Mouse (Mus musculus): ENCODE measurements around the gene Zfp526. TPM values are rescaled to one million over a fixed set of nuclear protein-coding genes. Genes with fewer than 3 reads are reported as not detected.
A peak's percentile ranks its signal among the peaks of the same experiment; 100 is the strongest.

Zfp526 gene
- total and polyA plus RNA-seq, 3 experiments = 6.9 to 9.6 (median 7.4) TPM

- WGBS = under 1% methylated on average over 55 of the region's 56 CpGs
- H3K36me3 ChIP-seq (ENCODE audit: control insufficient read depth, insufficient read depth, low read length) = no peaks in the 10 kb centered on the region
- H3K27me3 ChIP-seq (ENCODE audit: control insufficient read depth, insufficient read depth, low read length) = peaks cover 23% of the 10 kb centered on the region
- H3K79me2 ChIP-seq (replicated peaks; ENCODE audit: control insufficient read depth, insufficient read depth, low read length) = no peaks in the 10 kb centered on the region
- intact Hi-C loops (cut with DNase I) = no loop called here
- H3K9ac ChIP-seq (ENCODE audit: low read depth, low read length) = peak within 1 kb of the TSS; percentile 48
- peak within 1 kb of the TSS; percentile 50 for H3K4me3 ChIP-seq
- no peaks in the 10 kb centered on the region; the same call in 1 of the 2 replicates for H3K4me1 ChIP-seq (ENCODE audit: control insufficient read depth, insufficient read depth, low read length)
- no peak within 1 kb of the TSS for H3K27ac ChIP-seq
- TF ChIP-seq CTCF (IDR thresholded peaks at IDR 0.05) (peak; percentile 67), EP300 (IDR thresholded peaks at IDR 0.05; ENCODE audit: insufficient read depth, low read depth, low read length) (no peak)
- DNase-seq = peak; percentile 80 to 83
Observed at GRCm38 (mm10) chr7:25179606-25180161, 41.5 kb upstream of the Zfp526 start, which contains the start of gene Pou2f2. TSS of gene Pou2f2 (minus strand) at chr7:25179726.

GRCm38 (mm10) chr7:25180512-25180911, 40.7 kb upstream of the Zfp526 start:
- DNase-seq = no peak
- TF ChIP-seq EP300 (IDR thresholded peaks at IDR 0.05; ENCODE audit: insufficient read depth, low read depth, low read length) (no peak), POLR2A (IDR thresholded peaks at IDR 0.05; ENCODE audit: insufficient read depth, low read depth, low read length) (no peak), CTCF (IDR thresholded peaks at IDR 0.05) (no peak)
- H3K4me3 ChIP-seq = no peak overlapping the region
- intact Hi-C loops (cut with DNase I) = no loop called here
- H3K4me1 ChIP-seq (ENCODE audit: control insufficient read depth, insufficient read depth, low read length) = no peaks in the 10 kb centered on the region; the same call in 1 of the 2 replicates
- H3K9ac ChIP-seq (ENCODE audit: low read depth, low read length) = no peak overlapping the region
- no peaks in the 10 kb centered on the region for H3K36me3 ChIP-seq (ENCODE audit: control insufficient read depth, insufficient read depth, low read length)
- H3K79me2 ChIP-seq (replicated peaks; ENCODE audit: control insufficient read depth, insufficient read depth, low read length) = no peaks in the 10 kb centered on the region
- H3K27ac ChIP-seq = no peak overlapping the region
- H3K27me3 ChIP-seq (ENCODE audit: control insufficient read depth, insufficient read depth, low read length) = peaks cover 23% of the 10 kb centered on the region
- 2% methylated on average over 6 of the region's 6 CpGs for WGBS

- Histone ChIP-seq H3K9ac (ENCODE audit: low read depth, low read length) (no peak overlapping the region), H3K36me3 (ENCODE audit: control insufficient read depth, insufficient read depth, low read length) (no peaks in the 10 kb centered on the region), H3K4me1 (ENCODE audit: control insufficient read depth, insufficient read depth, low read length) (no peaks in the 10 kb centered on the region; the same call in 1 of the 2 replicates), H3K27ac (no peak overlapping the region), H3K27me3 (ENCODE audit: control insufficient read depth, insufficient read depth, low read length) (peaks cover 20% of the 10 kb centered on the region), H3K4me3 (no peak overlapping the region), H3K79me2 (replicated peaks; ENCODE audit: control insufficient read depth, insufficient read depth, low read length) (no peaks in the 10 kb centered on the region)
- DNase-seq = peak; percentile 42 to 49
- 1% methylated on average over 15 of the region's 15 CpGs for WGBS
- TF ChIP-seq POLR2A (IDR thresholded peaks at IDR 0.05; ENCODE audit: insufficient read depth, low read depth, low read length) = no peak
- peak; percentile 76 for TF ChIP-seq CTCF (IDR thresholded peaks at IDR 0.05)
- intact Hi-C loops (cut with DNase I) = no loop called here
Observed at GRCm38 (mm10) chr7:25181331-25181790, 39.9 kb upstream of the Zfp526 start.

GRCm38 (mm10) chr7:25181814-25182213, 39.4 kb upstream of the Zfp526 start:
- intact Hi-C loops (cut with DNase I) = no loop called here
- Histone ChIP-seq H3K27ac (no peak overlapping the region), H3K9ac (ENCODE audit: low read depth, low read length) (no peak overlapping the region), H3K36me3 (ENCODE audit: control insufficient read depth, insufficient read depth, low read length) (no peaks in the 10 kb centered on the region), H3K4me1 (ENCODE audit: control insufficient read depth, insufficient read depth, low read length) (no peaks in the 10 kb centered on the region; the same call in 1 of the 2 replicates), H3K27me3 (ENCODE audit: control insufficient read depth, insufficient read depth, low read length) (peaks cover 19% of the 10 kb centered on the region), H3K4me3 (no peak overlapping the region), H3K79me2 (replicated peaks; ENCODE audit: control insufficient read depth, insufficient read depth, low read length) (no peaks in the 10 kb centered on the region)
- DNase-seq = no peak
- TF ChIP-seq POLR2A (IDR thresholded peaks at IDR 0.05; ENCODE audit: insufficient read depth, low read depth, low read length) (no peak), CTCF (IDR thresholded peaks at IDR 0.05) (no peak), EP300 (IDR thresholded peaks at IDR 0.05; ENCODE audit: insufficient read depth, low read depth, low read length) (no peak)
- WGBS = 9% methylated on average over 21 of the region's 21 CpGs

GRCm38 (mm10) chr7:25184091-25184490, 37.1 kb upstream of the Zfp526 start:
- H3K27ac ChIP-seq = no peak overlapping the region

More at GRCm38 (mm10) chr7:25184091-25184490, 37.1 kb upstream of the Zfp526 start:
- Histone ChIP-seq H3K36me3 (ENCODE audit: control insufficient read depth, insufficient read depth, low read length) (no peaks in the 10 kb centered on the region), H3K9ac (ENCODE audit: low read depth, low read length) (no peak overlapping the region), H3K27me3 (ENCODE audit: control insufficient read depth, insufficient read depth, low read length) (peaks cover 14% of the 10 kb centered on the region), H3K4me3 (no peak overlapping the region), H3K4me1 (ENCODE audit: control insufficient read depth, insufficient read depth, low read length) (no peaks in the 10 kb centered on the region), H3K79me2 (replicated peaks; ENCODE audit: control insufficient read depth, insufficient read depth, low read length) (no peaks in the 10 kb centered on the region)
- intact Hi-C loops (cut with DNase I) = no loop called here
- TF ChIP-seq POLR2A (IDR thresholded peaks at IDR 0.05; ENCODE audit: insufficient read depth, low read depth, low read length) (no peak), CTCF (IDR thresholded peaks at IDR 0.05) (no peak), EP300 (IDR thresholded peaks at IDR 0.05; ENCODE audit: insufficient read depth, low read depth, low read length) (no peak)
- 71% methylated on average over 6 of the region's 6 CpGs for WGBS
- DNase-seq = no peak

All from heart, adult 2 months (tissue).